Mouse (Mus musculus) cerebellum, postnatal 10 days (tissue): ENCODE results near the gene Pdzd2.
A peak's percentile ranks its signal among the peaks of the same experiment; 100 is the strongest.

Source experiments
- DNase-seq, 2 experiments: peaks; one replicate each; pipeline ENCODE4 v3.0.0; 2021; ENCODE audit warnings: mixed read lengths in 2 of 2

The Pdzd2 gene

DNA sequence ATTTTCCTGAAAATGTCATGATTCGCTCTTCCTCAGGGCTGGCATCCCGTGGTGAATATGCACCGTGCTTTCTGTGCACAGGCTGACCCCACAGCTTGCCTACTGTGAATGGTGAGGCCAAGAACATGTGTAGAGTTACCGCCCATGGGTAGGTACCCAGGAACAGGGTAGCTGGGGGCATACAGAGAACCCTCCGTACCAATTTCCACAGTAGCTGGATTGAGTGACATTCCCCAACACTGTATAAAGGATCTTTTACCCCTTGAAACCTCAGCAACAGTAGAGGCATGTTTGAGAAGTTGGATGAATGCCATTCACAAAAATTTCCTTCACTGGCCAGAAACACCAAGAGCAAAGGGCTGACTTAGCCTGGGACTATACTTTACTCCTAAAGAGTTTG, 271.1 kb downstream of the Pdzd2 start:
- DNase-seq: no peak

- no peak for DNase-seq
Measured at GRCm38 (mm10) chr15:12465748-12466147, 274.0 kb downstream of the Pdzd2 start.

DNA sequence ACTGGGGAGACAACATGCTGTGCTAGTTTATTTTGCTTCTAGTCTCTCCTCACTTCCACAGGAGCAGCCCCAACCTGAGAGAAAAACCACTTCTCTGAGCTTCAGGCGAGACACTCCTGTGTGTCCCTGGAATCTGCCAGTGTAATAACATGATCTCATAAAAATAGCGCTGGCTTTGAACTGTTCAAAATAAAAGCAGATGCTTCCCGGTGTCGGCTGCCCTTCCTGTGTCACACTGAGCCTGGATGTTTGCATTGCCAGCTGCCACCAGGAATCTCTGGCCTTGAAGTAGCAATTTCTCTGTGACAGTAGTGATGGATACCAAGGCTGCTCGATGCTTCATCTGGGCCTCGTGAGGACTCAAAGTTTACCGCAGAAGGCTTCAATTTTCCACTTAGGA, 282.9 kb downstream of the Pdzd2 start:
- DNase-seq: peak in 1 of 2 experiments; percentile 14

DNA sequence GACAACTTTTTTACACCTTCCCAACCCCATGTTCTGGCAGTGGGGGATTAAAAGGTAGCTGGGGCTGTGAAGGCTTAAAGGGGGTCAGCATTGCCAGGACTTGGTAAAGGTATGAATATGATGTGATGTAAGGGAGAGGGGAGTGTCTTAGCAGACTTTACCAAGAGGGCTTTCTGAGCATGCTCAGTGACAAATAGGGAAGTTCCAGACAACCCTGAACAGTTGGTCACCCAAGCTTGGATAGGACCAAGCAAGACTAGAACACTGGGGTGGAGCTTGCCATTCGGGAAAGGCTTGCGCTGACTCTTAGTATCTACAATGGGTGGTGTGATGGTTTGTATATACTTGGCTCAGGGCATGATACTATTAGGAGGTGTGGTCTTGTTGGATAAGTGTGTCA, 286.4 kb downstream of the Pdzd2 start:
- DNase-seq: no peak

- DNase-seq: peak; percentile 31 to 49
Measured at GRCm38 (mm10) chr15:12452141-12452995, 287.4 kb downstream of the Pdzd2 start.

GRCm38 (mm10) chr15:12451448-12451847, 288.3 kb downstream of the Pdzd2 start:
- DNase-seq: peak in 1 of 2 experiments; percentile 26

DNA sequence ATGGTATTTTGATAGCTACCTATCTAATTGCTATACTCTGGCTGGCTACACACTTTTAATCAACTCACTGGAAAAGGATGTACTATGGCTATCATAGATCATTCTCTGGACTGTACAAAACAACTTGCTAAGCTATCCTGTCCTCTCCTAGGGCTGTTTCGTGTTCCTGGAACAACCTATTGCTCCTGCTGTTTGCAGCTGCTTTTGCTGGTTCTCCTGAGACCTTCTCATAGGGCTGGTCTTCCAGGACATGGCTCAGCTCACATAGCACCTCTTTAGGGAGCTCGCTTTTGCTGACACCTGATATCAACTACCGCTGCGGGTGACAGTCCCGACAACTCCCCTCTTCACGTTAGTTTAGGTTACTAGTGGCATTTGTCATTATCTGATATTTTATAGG, 288.9 kb downstream of the Pdzd2 start:
- DNase-seq: no peak

DNA sequence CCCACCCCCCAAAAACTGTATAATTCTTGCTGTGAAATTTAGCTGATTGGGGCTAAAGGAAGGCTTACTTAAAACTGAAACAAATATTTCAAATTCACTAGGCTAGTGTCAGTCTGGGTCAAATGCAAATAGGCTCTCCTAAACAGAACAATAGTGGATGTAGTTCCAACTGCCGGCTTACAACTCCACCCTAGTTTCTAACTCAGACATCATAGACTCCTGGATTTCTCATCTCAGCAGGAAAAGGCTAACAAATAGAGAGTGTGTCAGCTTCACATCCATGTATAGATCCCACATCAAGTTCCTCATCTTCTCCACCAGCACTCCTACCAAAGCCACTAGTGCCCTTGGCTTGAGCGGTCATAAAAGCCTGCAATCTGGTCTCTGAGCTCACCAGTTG, 290.4 kb downstream of the Pdzd2 start:
- no peak for DNase-seq

DNA sequence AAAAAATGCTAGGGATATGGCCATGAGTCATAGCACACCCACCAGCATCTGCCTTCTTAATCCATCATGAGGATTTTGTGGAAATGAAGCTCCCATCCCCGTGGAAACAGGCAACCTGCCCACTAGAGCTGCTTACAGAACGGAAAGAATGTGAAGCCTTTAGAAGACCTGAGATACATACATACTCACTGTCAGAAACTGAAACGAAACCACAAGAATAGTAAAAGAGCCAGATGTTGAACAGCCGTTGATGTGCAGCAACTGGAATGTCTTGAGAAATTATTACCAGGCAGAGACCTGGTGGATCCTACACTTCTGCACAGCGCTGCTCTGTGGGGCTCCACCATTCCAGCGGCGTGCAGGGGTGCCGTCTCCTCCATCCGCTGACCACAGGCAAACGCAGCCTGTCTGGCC, 292.7 kb downstream of the Pdzd2 start:
- peak; percentile 9 to 25 for DNase-seq

- DNase-seq: no peak
Measured at GRCm38 (mm10) chr15:12444551-12444950, 295.2 kb downstream of the Pdzd2 start.

- peak; percentile 17 to 25 for DNase-seq
Measured at GRCm38 (mm10) chr15:12439351-12439751, 300.4 kb downstream of the Pdzd2 start.

GRCm38 (mm10) chr15:12438691-12439090, 301.0 kb downstream of the Pdzd2 start:
- no peak for DNase-seq

DNA sequence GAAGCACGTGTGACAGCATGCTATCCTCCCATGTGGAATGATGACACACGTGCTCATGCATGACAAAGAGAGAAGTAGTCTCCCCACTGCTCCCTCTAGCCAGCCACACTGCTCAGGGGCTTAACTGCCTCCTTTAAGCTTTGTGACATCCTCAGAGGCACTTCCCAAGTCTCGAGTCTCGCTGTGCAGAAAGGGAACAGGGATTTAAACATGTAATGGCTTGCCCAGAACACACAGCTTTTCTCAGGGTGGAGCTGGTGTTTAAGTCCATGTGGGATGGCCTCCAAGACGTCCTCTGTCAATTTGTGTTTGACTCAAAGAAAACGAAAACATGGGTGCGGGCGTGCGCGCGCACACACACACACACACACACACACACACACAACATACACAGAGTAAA, 301.6 kb downstream of the Pdzd2 start:
- DNase-seq: no peak

DNA sequence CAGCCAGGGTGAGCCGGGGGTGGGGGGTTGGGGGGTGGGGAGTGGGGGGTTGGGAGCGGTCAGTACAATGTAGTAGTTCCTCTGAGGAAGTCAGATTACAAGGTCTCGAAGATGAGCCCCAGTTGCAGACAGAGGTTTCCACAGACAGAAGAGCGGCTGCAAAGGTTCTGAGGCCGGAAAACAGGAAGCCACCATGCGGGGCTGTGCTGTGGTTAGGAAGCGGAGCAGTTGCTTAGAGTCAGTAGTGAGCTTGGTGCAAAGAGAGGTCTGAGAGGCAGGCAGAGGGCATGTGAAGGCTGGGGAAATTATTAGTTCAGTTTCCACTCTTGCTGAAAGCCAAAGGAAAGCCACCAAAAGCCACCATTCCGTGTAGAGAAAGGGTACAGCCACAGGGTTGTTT, 303.8 kb downstream of the Pdzd2 start:
- DNase-seq: no peak

DNA sequence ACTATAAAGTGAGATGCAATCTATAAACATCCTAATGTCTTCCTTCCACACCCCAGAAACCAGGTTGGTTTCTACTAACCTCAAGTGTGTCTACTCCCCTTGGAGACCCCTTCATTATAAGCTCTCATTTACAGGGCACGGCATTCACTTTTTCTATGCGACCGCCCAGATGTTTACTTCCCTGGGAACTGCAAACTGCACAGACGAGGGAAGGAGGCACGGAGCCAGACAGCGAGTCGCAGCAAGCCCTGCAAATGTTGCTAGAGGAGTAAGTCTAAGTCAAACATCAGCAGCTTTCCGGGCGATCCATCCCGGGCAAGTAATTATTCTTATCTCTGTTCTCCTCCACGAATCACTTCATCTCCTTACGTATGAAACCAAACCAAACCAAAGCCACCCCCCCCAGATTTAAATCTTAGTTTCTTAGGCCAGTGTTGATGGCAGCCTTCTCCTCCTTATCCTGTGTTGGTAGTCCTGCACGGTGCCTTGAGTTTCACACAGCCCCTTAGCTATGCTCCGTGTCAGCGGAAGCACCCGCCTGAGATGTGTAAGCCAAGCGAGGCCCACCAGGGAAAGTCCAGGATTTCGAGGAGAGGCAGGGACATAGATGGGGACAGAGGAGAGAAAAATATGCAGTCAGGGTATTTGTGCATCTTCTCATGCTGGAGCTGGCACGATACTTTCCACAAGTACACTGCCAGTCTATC, 305.7 kb downstream of the Pdzd2 start:
- DNase-seq: no peak

GRCm38 (mm10) chr15:12432879-12433278, 306.8 kb downstream of the Pdzd2 start:
- DNase-seq: no peak

DNA sequence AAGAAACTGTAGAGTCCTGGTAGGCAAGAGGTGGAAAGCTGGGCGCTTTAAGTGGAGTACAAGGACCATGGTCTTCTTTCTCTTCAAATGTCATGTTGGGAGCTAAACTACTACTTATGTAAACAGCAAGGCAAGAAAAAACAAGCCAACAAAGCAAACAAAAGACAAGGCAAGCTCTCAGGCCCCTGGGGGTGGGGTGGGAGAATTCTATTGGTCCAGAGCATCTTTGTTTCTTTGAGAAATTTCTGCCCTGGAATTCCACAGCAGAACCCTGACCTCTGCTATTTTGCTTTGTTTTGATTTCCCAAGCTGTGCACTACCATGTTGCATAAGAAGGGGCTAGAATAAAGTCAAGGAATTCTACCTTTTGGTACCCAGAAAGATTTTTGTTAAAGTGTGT, 307.4 kb downstream of the Pdzd2 start:
- DNase-seq: no peak

DNA sequence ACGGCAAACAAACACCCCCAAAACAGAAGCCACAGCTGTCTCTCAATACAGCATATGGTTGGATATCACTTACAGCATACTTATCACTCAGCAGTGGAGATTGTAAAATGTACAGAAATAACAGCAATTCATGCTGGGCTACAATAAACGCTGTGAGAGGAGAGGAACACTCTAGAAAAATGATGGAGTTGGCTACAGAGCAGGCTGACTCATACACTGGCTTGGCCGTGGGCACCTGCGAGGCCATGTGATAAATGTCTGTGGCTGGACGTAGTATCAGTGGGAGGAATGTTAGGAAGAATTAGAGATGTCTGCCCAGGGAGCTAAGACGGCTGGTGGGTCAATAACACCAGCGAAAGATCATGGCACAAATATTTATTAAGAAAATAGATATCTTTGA, 308.0 kb downstream of the Pdzd2 start:
- no peak for DNase-seq

GRCm38 (mm10) chr15:12431188-12431587, 308.5 kb downstream of the Pdzd2 start:
- DNase-seq: no peak

DNA sequence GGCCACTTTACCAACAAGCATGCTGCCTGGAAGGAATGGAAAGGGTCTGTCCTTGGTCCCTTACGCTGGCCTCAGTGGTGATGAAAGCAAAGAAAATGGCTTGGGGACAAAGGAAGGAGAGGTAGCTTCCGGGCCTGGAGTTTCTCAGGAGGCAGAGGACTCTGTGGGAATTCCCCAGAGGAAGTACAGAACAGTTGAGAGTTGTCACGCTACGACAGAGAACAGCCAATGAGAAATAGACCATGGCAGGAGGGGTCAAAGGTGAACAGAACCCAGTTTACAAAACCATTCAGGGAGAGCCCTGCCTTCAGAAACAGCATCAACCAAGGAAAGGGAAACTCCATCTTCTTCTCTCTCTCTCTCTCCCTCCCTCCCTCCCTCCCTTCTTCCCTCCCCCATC, 309.1 kb downstream of the Pdzd2 start:
- no peak for DNase-seq

DNA sequence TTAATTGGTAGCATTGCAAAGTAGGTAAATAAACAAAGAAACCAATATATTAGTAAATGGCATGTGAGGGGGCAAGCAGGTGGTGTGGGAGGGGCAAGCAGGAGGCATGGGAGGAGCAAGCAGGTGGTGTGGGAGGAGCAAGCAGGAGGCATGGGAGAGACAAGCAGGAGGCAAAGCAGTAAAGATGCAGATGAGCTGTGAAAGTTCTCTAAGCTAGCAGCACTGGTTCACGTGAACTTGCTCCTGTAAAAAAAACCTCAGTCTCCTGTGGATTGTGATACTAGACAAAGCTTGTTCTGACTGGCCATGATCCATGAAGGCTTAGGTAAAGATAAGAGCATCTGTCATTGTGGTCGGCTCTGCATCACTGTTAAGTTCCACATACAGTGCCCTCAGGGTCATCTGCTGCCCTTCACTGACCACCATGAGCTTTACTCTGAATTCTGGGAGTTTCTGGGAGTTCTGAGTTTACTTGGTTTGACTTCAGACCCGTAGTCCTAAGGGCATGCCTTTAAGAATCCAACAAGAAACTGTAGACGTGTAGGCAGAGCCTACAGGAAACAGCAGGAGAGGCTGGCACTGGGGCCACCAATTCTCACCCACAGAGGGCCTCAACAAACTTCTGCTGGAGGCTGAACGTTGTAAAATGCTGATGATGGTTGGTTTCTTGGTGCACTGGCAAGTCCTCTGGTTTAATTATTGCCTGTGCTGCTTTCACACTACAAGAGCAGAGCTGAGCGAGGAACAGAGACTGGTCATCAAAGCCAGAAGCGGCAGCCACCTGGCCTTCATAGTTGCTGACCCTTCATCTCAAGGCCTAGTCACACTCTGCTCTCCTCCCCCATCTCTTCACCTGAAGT, 309.9 kb downstream of the Pdzd2 start:
- no peak for DNase-seq

DNA sequence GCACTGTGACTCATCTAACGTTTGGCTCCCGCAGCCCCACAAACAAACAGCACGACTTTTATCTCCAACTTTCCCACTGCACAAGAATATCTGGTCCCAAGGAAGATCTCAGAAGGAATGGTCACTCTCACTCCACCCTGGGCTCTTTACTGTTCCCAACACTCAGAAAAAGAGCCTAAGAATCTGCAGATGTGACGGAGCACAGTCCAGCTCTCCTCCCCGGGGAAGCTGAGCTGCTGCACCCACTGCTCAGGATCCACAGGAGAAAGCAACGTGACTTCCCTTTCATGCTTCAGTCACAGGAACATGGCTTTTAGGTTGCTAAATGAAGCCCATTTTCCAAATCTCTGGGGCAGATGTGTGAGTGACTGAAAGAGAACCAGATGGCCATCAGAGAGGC, 311.9 kb downstream of the Pdzd2 start:
- DNase-seq: no peak

DNA sequence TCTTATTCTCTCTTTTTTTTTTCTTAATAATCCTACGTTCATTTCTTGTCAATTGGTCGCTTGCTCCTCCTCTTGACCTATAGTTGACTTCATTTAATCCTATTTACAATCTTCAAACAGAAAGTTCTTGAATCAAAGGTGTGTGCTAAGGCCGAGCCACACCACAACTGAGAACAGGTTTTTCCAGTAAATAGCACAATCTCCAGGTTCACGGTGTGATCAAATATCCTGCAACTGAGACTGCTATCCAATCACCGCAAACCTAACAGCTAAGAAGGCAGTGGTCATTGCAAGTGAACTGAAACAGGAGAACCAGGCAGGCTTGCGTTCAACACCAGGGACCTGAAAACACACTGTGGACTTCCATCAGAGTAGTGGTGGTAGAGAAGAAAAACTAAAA, 313.4 kb downstream of the Pdzd2 start:
- DNase-seq: no peak
